ENCODE assay signal across 20 mouse cellular contexts in genomic region chr5:141727968-141728367, GRCm38 (mm10).
DNase-seq lines count a peak whose midpoint lies in the region; ATAC-seq and TF ChIP-seq lines count a peak whose summit lies in the region.
"Had no signal": no experiment of that assay in that cellular context is flagged by ENCODE, and none has a peak within 500 bp of the region (broad histone marks: within the 10 kb centered on the region; RNA-seq: fewer than 3 reads in every experiment).

No protein-coding gene starts in this region.

- no peak overlapping the region for H3K27ac ChIP-seq in cerebellum, adult 2 months (ENCODE audit: insufficient read depth, low read length)
- H3K27ac ChIP-seq in liver, embryonic 14.5 days = no peak overlapping the region
- no peak overlapping the region for H3K27ac ChIP-seq in liver, embryonic 12.5 days
- H3K27ac ChIP-seq in stomach, postnatal 0 days (replicated peaks) = no peak overlapping the region
- H3K27ac ChIP-seq: hindbrain, embryonic 14.5 days; neural tube, embryonic 13.5 days had no signal

- TF ChIP-seq EP300 in liver, embryonic 14.5 days (IDR thresholded peaks at IDR 0.05; ENCODE audit: low read depth) = no peak
- TF ChIP-seq EP300 in stomach, postnatal 0 days (optimal IDR thresholded peaks at IDR 0.05) = no peak

- H3K4me1 ChIP-seq in cerebellum, adult 2 months (ENCODE audit: control insufficient read depth, insufficient read depth, low read length) = peaks cover 3% of the 10 kb centered on the region; the same call in 1 of the 2 replicates
- H3K4me1 ChIP-seq in liver, embryonic 14.5 days (replicated peaks; ENCODE audit: control insufficient read depth in 2 of 2, insufficient read depth in 2 of 2, low read length in 1 of 2) = no peaks in the 10 kb centered on the region
- H3K4me1 ChIP-seq in liver, embryonic 12.5 days = no peaks in the 10 kb centered on the region
- H3K4me1 ChIP-seq in stomach, postnatal 0 days (replicated peaks; ENCODE audit: control insufficient read depth, insufficient read depth) = no peaks in the 10 kb centered on the region

- H3K9me3 ChIP-seq in liver, embryonic 14.5 days (ENCODE audit: control insufficient read depth, low read length) = no peaks in the 10 kb centered on the region
- no peaks in the 10 kb centered on the region for H3K9me3 ChIP-seq in liver, embryonic 12.5 days (replicated peaks)
- no peaks in the 10 kb centered on the region for H3K9me3 ChIP-seq in stomach, postnatal 0 days (ENCODE audit: control insufficient read depth, low read length)

- WGBS in cerebellum, adult 2 months = 63% methylated on average over 2 of the region's 2 CpGs
- WGBS in liver, embryonic 14.5 days (ENCODE audit: insufficient replicate concordance) = 34% methylated on average over 2 of the region's 2 CpGs
- 45% methylated on average over 2 of the region's 2 CpGs for WGBS in liver, embryonic 12.5 days (ENCODE audit: insufficient replicate concordance)
- WGBS in stomach, postnatal 0 days = 56% methylated on average over 2 of the region's 2 CpGs

- H3K9ac ChIP-seq in liver, embryonic 14.5 days (replicated peaks) = no peak overlapping the region
- no peak overlapping the region for H3K9ac ChIP-seq in liver, embryonic 12.5 days
- no peak overlapping the region for H3K9ac ChIP-seq in stomach, postnatal 0 days (ENCODE audit: low read length)
- H3K9ac ChIP-seq: hindbrain, embryonic 14.5 days; neural tube, embryonic 13.5 days had no signal

- no peak for ATAC-seq in liver, embryonic 14.5 days (ENCODE audit: insufficient read depth)
- no peak for ATAC-seq in liver, embryonic 12.5 days
- no peak for ATAC-seq in stomach, postnatal 0 days (ENCODE audit: low FRiP score, low TSS enrichment)
- ATAC-seq: forebrain, embryonic 14.5 days had no signal

- H3K4me3 ChIP-seq in cerebellum, adult 2 months (replicated peaks; ENCODE audit: insufficient read depth, low read depth, low read length) = no peak overlapping the region
- H3K4me3 ChIP-seq in liver, embryonic 14.5 days (ENCODE audit: insufficient read depth in 1 of 2, low read depth in 2 of 2, low read length in 2 of 2) = no peak overlapping the region
- H3K4me3 ChIP-seq in liver, embryonic 12.5 days = no peak overlapping the region
- H3K4me3 ChIP-seq in stomach, postnatal 0 days (ENCODE audit: low read depth, low read length) = no peak overlapping the region
- H3K4me3 ChIP-seq: erythroblast, embryonic 14.5 days; neural tube, embryonic 13.5 days had no signal

- TF ChIP-seq CTCF in cerebellum, adult 2 months (IDR thresholded peaks at IDR 0.05; ENCODE audit: borderline replicate concordance, insufficient read depth, low read depth, low read length) = 0 out of 2 replicates have a peak, but pooled peaks have one; percentile 2
- TF ChIP-seq CTCF in liver, embryonic 14.5 days (IDR thresholded peaks at IDR 0.05; ENCODE audit: low read depth) = peak; percentile 29
- peak; percentile 39 for TF ChIP-seq CTCF in stomach, postnatal 0 days (IDR thresholded peaks at IDR 0.05; ENCODE audit: low read depth)

- no peak for TF ChIP-seq POLR2A in cerebellum, adult 2 months (IDR thresholded peaks at IDR 0.05; ENCODE audit: borderline replicate concordance, insufficient read depth, low read length)

- no peak for DNase-seq in cerebellum, adult 2 months
- no peak for DNase-seq in cerebellum, postnatal 4 days (ENCODE audit: low spot score in 2 of 2)
- DNase-seq in liver, embryonic 14.5 days (ENCODE audit: low read depth in 3 of 3, low spot score in 3 of 3) = no peak
- DNase-seq in ZHBTc4 (ENCODE audit: low read depth, low spot score) = peak; percentile 53
- no peak for DNase-seq in stomach, postnatal 0 days (ENCODE audit: low spot score)
- DNase-seq in natural killer cell, adult 2 months (ENCODE audit: low spot score in 2 of 2) = no peak
- DNase-seq: cerebellum, adult 11 months; heart, postnatal 14 days; kidney, adult 18-20 months; kidney, postnatal 14 days; left cerebral cortex, postnatal 4 days; lung, postnatal 10 days; right cerebral cortex, postnatal 25 days; thymus, postnatal 25 days had no signal

- H3K27me3 ChIP-seq in cerebellum, adult 2 months (ENCODE audit: control insufficient read depth, insufficient read depth, low read length) = no peaks in the 10 kb centered on the region
- H3K27me3 ChIP-seq in liver, embryonic 14.5 days (ENCODE audit: control insufficient read depth, insufficient read depth, low read length) = no peaks in the 10 kb centered on the region
- no peaks in the 10 kb centered on the region for H3K27me3 ChIP-seq in liver, embryonic 12.5 days (replicated peaks)
- H3K27me3 ChIP-seq in stomach, postnatal 0 days (ENCODE audit: control insufficient read depth, insufficient read depth, low read length) = no peaks in the 10 kb centered on the region
- H3K27me3 ChIP-seq: neural tube, embryonic 13.5 days had no signal

- H3K36me3 ChIP-seq in liver, embryonic 14.5 days (replicated peaks; ENCODE audit: control insufficient read depth, insufficient read depth, low read depth) = no peaks in the 10 kb centered on the region
- H3K36me3 ChIP-seq in liver, embryonic 12.5 days = no peaks in the 10 kb centered on the region
- no peaks in the 10 kb centered on the region for H3K36me3 ChIP-seq in stomach, postnatal 0 days (ENCODE audit: control insufficient read depth, insufficient read depth, low read length)
- H3K36me3 ChIP-seq: neural tube, embryonic 13.5 days had no signal

- no peak overlapping the region for H3K4me2 ChIP-seq in liver, embryonic 14.5 days (ENCODE audit: low read depth)
- no peak overlapping the region for H3K4me2 ChIP-seq in liver, embryonic 12.5 days
- no peak overlapping the region for H3K4me2 ChIP-seq in stomach, postnatal 0 days (replicated peaks; ENCODE audit: low read depth)
- H3K4me2 ChIP-seq: heart, embryonic 11.5 days; hindbrain, embryonic 14.5 days; neural tube, embryonic 13.5 days had no signal
